Mouse (Mus musculus): Measurements from ENCODE around the gene Ivd. TPM values are rescaled to one million over a fixed set of nuclear protein-coding genes. Genes with fewer than 3 reads are reported as not detected.

The Ivd gene
- polyA plus RNA-seq, 3 experiments from 2014 or later: 33.1 to 71.6 (median 60.8) TPM

- ATAC-seq: no peak
These were observed 49.0 kb downstream of the Ivd start for GRCm38 (mm10) chr2:118910605-118911278.

DNA sequence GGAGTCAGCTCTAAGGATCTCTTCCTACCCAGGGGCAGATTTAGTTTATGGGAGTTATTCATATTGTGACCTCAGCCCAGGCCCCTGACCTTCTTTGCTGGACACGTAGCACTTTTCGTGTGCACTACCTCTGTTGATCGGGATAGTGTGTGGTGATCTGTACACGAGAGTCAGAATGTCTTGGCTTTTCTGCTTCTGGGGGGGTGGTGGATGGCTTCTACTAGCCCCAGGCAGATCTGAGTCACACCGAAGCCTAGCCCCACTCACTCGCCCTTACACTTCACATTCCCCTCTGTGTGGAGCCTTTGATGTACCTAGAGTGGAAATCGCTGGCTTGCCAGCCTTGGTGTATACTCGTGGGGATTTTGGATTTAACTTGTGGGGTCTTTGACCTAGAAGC lies 51.0 kb downstream of the Ivd start:
- ATAC-seq: no peak

GRCm38 (mm10) chr2:118913551-118914276 lies 52.0 kb downstream of the Ivd start:
- no peak for ATAC-seq

- no peak for ATAC-seq
These were observed 52.9 kb downstream of the Ivd start for GRCm38 (mm10) chr2:118914685-118915084.

DNA sequence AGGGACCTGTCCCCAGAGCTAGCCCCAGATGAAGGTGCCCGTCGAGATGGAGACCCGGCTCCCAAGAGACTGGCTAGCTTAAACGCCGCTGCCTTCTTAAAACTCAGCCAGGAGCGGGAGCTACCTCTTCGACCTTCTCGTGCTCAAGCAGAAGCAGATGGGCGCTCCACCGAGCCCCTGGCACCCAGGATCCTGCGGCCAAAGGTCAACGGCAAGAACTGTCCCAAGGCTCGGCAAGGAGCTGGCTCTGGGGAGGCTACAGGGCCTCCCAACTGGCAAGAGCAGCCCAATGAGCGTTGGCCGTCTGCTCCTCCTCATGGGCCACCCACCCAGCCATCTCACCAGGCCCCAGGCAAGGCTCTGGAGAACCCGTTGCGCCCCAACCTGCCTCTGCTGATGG lies 54.7 kb downstream of the Ivd start:
- no peak for ATAC-seq

- no peak for ATAC-seq
These were observed 56.8 kb downstream of the Ivd start for GRCm38 (mm10) chr2:118918543-118918942.

- no peak for ATAC-seq
These were observed 58.7 kb downstream of the Ivd start for GRCm38 (mm10) chr2:118920428-118920827.

DNA sequence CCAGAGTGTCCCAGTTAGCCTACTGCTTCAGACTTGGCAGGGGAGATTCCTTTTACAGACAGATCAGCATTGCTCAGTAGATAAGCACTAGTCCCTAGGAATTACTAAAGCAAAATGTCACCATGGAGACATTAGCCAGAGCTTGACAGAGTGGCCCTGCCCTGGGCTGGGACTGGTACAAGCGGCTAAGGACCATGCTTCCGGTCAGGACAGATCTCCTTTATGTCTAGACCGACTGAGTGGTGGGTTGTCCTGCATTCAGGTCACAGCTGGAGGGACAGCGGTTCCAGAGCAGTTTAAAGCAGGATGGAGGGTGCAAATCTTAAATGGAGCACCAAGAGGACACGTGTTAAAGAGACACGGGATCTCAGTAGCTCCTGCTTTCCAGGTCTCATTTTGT lies 64.2 kb downstream of the Ivd start:
- ATAC-seq: peak; percentile 26

DNA sequence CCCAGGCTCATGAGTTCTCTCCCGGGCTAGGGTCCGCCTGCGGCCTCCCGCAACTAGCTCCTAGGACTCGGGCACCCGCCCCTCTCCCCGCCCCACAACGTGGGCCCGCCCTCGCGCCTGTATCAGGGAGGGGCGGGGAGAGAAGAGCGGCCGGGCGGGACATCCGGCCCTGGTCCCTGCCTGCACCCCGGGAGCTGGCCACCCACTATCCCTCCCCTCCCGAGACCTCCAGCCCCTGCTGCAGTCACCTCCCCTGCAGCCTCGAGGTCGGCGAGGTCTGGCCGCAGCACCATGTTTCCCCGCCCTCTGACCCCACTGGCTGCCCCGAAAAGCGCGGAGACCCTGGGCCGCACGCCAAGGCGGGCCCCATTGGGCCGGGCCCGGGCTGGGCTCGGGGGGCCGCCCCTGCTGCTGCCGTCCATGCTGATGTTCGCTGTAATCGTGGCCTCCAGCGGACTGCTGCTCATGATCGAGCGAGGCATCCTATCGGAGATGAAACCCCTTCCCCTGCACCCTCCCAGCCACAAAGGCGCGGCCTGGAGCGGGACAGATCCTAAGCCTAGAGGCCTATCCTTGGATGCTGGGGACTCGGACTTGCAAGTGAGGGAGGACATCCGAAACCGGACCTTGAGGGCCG lies 64.7 kb downstream of the Ivd start, which contains the start of gene Chst14:
Gene Chst14, plus strand, starts transcription at position 136 of the 637 bp plus-strand sequence.
- peak; percentile 72 for ATAC-seq

- peak; percentile 20 for ATAC-seq
These were observed 65.4 kb downstream of the Ivd start for GRCm38 (mm10) chr2:118926998-118927739.

Other genes with a start within 250 kb of the Ivd start
- gene Pak6, start 198.7 kb upstream of the Ivd start, polyA plus RNA-seq (2017; shearing (Covaris generic)): under 1 TPM in 2 of 3 experiments, not detected in 1; 0.15 to 0.60 TPM
- not detected for gene Ankrd63, start 158.0 kb upstream of the Ivd start, polyA plus RNA-seq (2017; shearing (Covaris generic))
- gene Plcb2, start 133.5 kb upstream of the Ivd start, polyA plus RNA-seq (2017; shearing (Covaris generic)): 10 to 100 TPM in 2 of 3 experiments, 1 to 10 TPM in 1; 8.2 to 18.9 (median 18.4) TPM
- 10 to 100 TPM; 28.1 to 40.7 (median 28.2) TPM for gene Inafm2, start 116.2 kb upstream of the Ivd start, polyA plus RNA-seq (2017; shearing (Covaris generic))
- gene Ccdc9b, start 99.3 kb upstream of the Ivd start, polyA plus RNA-seq (2017; shearing (Covaris generic)): under 1 TPM in 2 of 3 experiments, not detected in 1; 0.16 to 0.30 TPM
- not detected for gene Phgr1, start 89.2 kb upstream of the Ivd start, polyA plus RNA-seq (2017; shearing (Covaris generic))
- not detected for gene Disp2, start 82.2 kb upstream of the Ivd start, polyA plus RNA-seq (2017; shearing (Covaris generic))
- gene Knstrn, start 48.0 kb upstream of the Ivd start, polyA plus RNA-seq (2017; shearing (Covaris generic)): 10 to 100 TPM; 11.9 to 73.4 (median 13.7) TPM
- gene Bahd1, start 38.4 kb downstream of the Ivd start, polyA plus RNA-seq (2017; shearing (Covaris generic)): 1 to 10 TPM; 2.2 to 4.6 (median 4.6) TPM
- 1 to 10 TPM; 1.1 to 1.6 (median 1.5) TPM for gene Chst14, start 64.5 kb downstream of the Ivd start, polyA plus RNA-seq (2017; shearing (Covaris generic))
- gene Ccdc32, start 167.4 kb downstream of the Ivd start, polyA plus RNA-seq (2017; shearing (Covaris generic)): 10 to 100 TPM; 21.9 to 23.2 (median 22.8) TPM
- gene Rpusd2, start 172.8 kb downstream of the Ivd start, polyA plus RNA-seq (2017; shearing (Covaris generic)): 1 to 10 TPM; 1.6 to 2.2 (median 2.0) TPM
- gene Knl1, start 185.2 kb downstream of the Ivd start, polyA plus RNA-seq (2017; shearing (Covaris generic)): 10 to 100 TPM in 1 of 3 experiments, 1 to 10 TPM in 2; 4.6 to 49.6 (median 6.9) TPM